Mouse (Mus musculus): Measurements from ENCODE around the gene Scube2. TPM values are rescaled to one million over a fixed set of nuclear protein-coding genes. Genes with fewer than 3 reads are reported as not detected.

The Scube2 gene
- under 1 TPM in 5 of 26 experiments, not detected in 21; 0.25 to 0.77 (median 0.60) TPM for total RNA-seq (2018; cell fraction: chromatin; rRNA removed)
- under 1 TPM in 1 of 26 experiments, not detected in 25; 0.05 TPM for total RNA-seq (2018; cell fraction: cytosol; rRNA removed)
- total RNA-seq (2018; cell fraction: nucleus; rRNA removed): 1 to 10 TPM in 1 of 26 experiments, under 1 TPM in 6, not detected in 19; 0.24 to 1.6 (median 0.36) TPM
- not detected in 3 replicates for polyA plus RNA-seq (2018)

- no peaks in the 10 kb centered on the region for H3K36me3 ChIP-seq (ENCODE audit: inconsistent target)
- no peak within 1 kb of the TSS for H3K27ac ChIP-seq
- WGBS (ENCODE audit: missing documents): 4% methylated on average over 59 of the region's 69 CpGs
- no peak within 1 kb of the TSS for H3K4me3 ChIP-seq (ENCODE audit: inconsistent target)
- H3K79me2 ChIP-seq (ENCODE audit: inconsistent target): no peaks in the 10 kb centered on the region
Measured at GRCm38 (mm10) chr7:109865370-109866229, at the start of gene Scube2. Gene Scube2 (minus strand): TSS chr7:109865679.

GRCm38 (mm10) chr7:109906165-109906564 lies 40.7 kb upstream of the Scube2 start:
- Histone ChIP-seq H3K79me2 (ENCODE audit: inconsistent target) (no peaks in the 10 kb centered on the region), H3K36me3 (ENCODE audit: inconsistent target) (peaks cover 77% of the 10 kb centered on the region), H3K4me3 (ENCODE audit: inconsistent target) (no peak overlapping the region), H3K27ac (no peak overlapping the region)
- 96% methylated on average over 2 of the region's 2 CpGs for WGBS (ENCODE audit: missing documents)

- Histone ChIP-seq H3K27ac (no peak overlapping the region), H3K36me3 (ENCODE audit: inconsistent target) (peaks cover 93% of the 10 kb centered on the region), H3K4me3 (ENCODE audit: inconsistent target) (no peak overlapping the region), H3K79me2 (ENCODE audit: inconsistent target) (no peaks in the 10 kb centered on the region)
- WGBS (ENCODE audit: missing documents): 31% methylated on average over 9 of the region's 9 CpGs
Measured at GRCm38 (mm10) chr7:109900921-109901320, 35.4 kb upstream of the Scube2 start.

DNA sequence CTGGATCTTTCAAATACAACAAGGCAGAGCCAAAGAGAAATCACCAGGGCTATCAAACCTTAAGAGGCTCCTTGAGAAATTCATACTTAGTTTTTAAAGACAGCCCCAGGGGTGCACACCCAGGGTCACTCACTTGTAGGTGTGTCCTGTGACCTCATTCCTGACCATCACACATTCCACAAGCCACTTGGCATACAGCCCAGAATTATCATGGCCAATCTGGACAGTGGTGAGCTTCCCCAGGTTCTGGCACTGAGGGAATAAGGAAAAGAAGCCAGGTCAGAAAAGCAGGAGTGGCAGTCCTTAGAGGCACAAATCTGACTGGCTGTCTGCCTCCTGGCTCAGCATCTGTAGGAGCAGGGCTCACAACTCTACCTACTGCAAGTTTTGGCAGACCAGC lies 33.4 kb upstream of the Scube2 start:
- peaks cover 94% of the 10 kb centered on the region for H3K36me3 ChIP-seq (ENCODE audit: inconsistent target)
- H3K79me2 ChIP-seq (ENCODE audit: inconsistent target): no peaks in the 10 kb centered on the region
- no peak overlapping the region for H3K27ac ChIP-seq
- H3K4me3 ChIP-seq (ENCODE audit: inconsistent target): no peak overlapping the region

GRCm38 (mm10) chr7:109892530-109892929 lies 27.1 kb upstream of the Scube2 start:
- WGBS (ENCODE audit: missing documents): 58% methylated on average over 3 of the region's 3 CpGs
- no peaks in the 10 kb centered on the region for H3K79me2 ChIP-seq (ENCODE audit: inconsistent target)
- H3K27ac ChIP-seq: no peak overlapping the region
- peaks cover 56% of the 10 kb centered on the region for H3K36me3 ChIP-seq (ENCODE audit: inconsistent target)
- no peak overlapping the region for H3K4me3 ChIP-seq (ENCODE audit: inconsistent target)

DNA sequence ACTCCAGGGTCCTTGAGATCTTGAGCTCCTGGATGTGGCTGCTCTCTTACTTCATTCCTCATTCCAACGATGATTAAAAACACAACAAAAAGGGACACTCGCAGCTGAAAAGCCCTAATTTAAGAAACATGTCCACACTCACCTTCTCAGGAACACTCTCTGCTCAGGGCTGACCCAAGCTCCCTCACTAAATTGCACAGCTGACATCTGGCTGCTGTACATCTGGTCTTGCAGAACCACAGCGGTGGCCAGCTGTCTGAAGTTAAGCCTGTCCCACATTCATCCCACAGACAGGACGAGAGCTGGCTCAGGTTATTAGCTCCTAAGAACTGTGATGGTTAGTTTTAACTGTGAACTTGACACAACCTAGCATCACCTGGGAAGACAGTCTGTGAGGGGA lies 26.3 kb upstream of the Scube2 start:
- peaks cover 50% of the 10 kb centered on the region for H3K36me3 ChIP-seq (ENCODE audit: inconsistent target)
- H3K27ac ChIP-seq: no peak overlapping the region
- whole genome bisulfite sequencing (ENCODE audit: missing documents): 94% methylated on average over 4 of the region's 4 CpGs
- no peak overlapping the region for H3K4me3 ChIP-seq (ENCODE audit: inconsistent target)
- H3K79me2 ChIP-seq (ENCODE audit: inconsistent target): no peaks in the 10 kb centered on the region

DNA sequence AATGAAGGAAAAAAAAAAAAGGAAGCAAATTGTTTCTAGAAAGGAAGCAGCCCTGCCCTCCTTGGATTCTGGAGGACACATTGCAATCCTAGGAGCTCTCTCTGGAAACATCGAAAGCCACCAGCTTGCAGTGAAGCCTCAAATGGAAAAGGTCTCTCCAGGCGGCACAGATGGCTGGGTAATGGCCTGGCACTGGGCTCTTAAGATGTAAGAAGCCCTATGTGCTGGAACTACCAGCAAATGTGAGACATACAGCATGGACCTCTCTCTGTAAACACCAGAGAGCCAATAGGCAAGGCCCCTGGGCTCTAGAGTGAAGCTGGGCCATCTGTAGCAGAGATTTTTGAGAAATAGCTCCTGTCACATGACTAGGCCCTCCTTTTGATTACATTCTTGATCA lies 24.8 kb upstream of the Scube2 start:
- no peak overlapping the region for H3K4me3 ChIP-seq (ENCODE audit: inconsistent target)
- H3K79me2 ChIP-seq (ENCODE audit: inconsistent target): no peaks in the 10 kb centered on the region
- H3K27ac ChIP-seq: no peak overlapping the region
- WGBS (ENCODE audit: missing documents): 94% methylated on average over 2 of the region's 2 CpGs
- H3K36me3 ChIP-seq (ENCODE audit: inconsistent target): peaks cover 35% of the 10 kb centered on the region

DNA sequence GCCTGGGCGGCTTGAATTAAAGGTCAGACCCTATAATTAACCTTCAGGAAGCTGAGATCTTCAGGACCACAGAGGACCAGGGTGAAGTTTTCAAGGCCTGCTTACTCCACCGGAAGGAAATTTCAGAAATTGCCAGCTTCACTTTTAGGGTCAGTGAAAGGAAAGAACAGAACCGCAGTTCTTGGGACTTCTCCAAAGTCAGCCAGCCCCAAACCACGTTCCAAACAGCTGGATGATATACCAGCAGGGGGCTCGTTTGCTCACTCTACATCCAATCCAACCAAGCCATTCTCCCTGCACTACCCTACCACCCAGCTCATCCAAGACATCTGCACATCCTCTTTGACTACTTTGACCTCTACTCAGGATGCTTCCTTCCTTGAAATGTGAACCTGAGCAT lies 23.8 kb upstream of the Scube2 start:
- no peak overlapping the region for H3K4me3 ChIP-seq (ENCODE audit: inconsistent target)
- H3K27ac ChIP-seq: no peak overlapping the region
- WGBS (ENCODE audit: missing documents): 22% methylated on average over 5 of the region's 5 CpGs
- H3K36me3 ChIP-seq (ENCODE audit: inconsistent target): peaks cover 25% of the 10 kb centered on the region
- H3K79me2 ChIP-seq (ENCODE audit: inconsistent target): no peaks in the 10 kb centered on the region

DNA sequence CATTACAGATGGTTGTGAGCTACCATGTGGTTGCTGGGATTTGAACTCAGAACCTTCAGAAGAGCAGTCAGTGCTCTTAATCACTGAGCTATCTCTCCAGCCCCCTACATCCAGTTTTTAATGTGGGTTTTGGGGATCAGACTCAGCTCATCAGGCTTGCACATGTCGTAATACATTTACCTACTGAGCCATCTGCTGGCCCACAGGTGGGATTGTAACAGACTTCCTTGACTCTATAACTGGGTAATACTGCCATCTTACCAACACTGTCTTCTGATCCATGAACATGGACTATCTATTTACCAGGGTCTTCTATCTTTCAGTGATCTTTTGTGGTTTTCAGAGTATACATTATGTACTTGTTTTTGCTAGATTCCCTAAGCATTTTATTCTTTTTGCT lies 20.8 kb upstream of the Scube2 start:
- Histone ChIP-seq H3K4me3 (ENCODE audit: inconsistent target) (no peak overlapping the region), H3K79me2 (ENCODE audit: inconsistent target) (no peaks in the 10 kb centered on the region), H3K27ac (no peak overlapping the region), H3K36me3 (ENCODE audit: inconsistent target) (peaks cover 3% of the 10 kb centered on the region; the same call in 1 of the 2 replicates)
- 83% methylated on average over 1 of the region's 1 CpGs for WGBS (ENCODE audit: missing documents)

DNA sequence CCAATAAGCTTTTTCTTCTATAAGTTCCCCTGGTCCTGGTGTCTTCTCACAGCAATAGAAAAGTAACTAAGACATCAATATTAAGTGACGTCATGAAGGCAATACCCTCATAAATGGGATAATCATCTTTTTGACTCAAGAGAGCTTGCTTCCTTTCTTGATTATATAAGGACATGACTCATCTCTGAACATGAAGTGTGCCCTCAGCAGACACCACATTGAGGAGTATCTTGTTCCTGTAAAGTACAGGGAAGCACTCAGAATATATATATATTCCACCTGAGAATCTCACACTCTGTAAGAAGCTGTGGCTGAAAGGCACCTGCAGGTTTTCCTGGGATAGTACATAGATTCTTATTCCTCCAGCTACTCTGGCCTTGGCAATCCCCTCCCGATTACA lies 17.1 kb upstream of the Scube2 start:
- Histone ChIP-seq H3K27ac (no peak overlapping the region), H3K36me3 (ENCODE audit: inconsistent target) (no peaks in the 10 kb centered on the region), H3K4me3 (ENCODE audit: inconsistent target) (no peak overlapping the region), H3K79me2 (ENCODE audit: inconsistent target) (no peaks in the 10 kb centered on the region)
- WGBS (ENCODE audit: missing documents): 80% methylated on average over 2 of the region's 2 CpGs

DNA sequence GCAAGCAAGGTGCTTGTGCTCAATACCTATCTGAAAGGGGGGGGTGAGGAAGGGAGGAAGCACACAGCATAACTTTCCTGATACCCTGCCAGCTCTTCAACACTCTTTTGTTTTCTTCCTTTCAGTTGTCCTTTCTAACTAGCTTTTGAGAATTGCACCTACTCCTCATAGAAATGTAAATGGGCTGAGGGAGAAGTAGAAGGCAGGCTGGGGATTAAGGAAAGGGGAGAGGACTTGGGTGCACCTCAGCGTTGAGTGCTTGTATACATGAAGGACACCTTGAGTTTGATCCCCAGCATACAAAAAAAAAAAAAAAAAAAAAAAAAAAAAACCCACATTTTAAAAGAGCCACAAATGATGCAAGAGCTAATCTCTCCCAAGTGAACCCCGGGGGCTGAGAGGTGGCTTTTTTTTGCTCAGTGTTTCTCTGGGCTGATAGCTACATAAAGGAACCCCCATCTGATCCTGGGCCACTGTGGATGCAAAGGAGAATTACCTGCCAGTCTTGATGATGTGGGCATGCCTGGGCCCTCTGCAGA lies 16.2 kb upstream of the Scube2 start:
- 20% methylated on average over 2 of the region's 2 CpGs for WGBS (ENCODE audit: missing documents)
- Histone ChIP-seq H3K27ac (no peak overlapping the region), H3K4me3 (ENCODE audit: inconsistent target) (no peak overlapping the region), H3K79me2 (ENCODE audit: inconsistent target) (no peaks in the 10 kb centered on the region), H3K36me3 (ENCODE audit: inconsistent target) (no peaks in the 10 kb centered on the region)

DNA sequence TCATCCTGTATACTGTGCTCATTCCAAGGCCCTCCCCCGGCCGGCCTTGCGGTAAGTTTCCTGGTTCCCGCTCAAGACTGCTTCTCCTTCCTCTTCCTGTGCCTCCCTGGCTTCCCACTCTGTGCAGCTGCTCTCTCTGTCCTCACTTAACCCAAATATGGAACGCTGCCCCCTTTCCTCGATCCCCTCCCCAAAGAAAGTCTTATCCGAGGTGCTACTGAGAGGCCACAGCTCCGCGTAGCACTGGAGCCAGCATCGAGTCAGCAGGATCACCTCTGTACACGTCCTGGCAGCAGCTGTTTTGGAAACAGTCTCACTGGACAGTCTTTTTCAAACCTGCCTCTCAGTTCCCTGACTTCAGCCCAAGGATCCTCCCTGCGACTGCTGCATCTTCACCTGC lies 13.7 kb upstream of the Scube2 start:
- no peak overlapping the region for H3K4me3 ChIP-seq (ENCODE audit: inconsistent target)
- 53% methylated on average over 12 of the region's 12 CpGs for WGBS (ENCODE audit: missing documents)
- no peaks in the 10 kb centered on the region for H3K79me2 ChIP-seq (ENCODE audit: inconsistent target)
- no peak overlapping the region for H3K27ac ChIP-seq
- no peaks in the 10 kb centered on the region for H3K36me3 ChIP-seq (ENCODE audit: inconsistent target)

- H3K4me3 ChIP-seq (ENCODE audit: inconsistent target): no peak overlapping the region
- H3K36me3 ChIP-seq (ENCODE audit: inconsistent target): no peaks in the 10 kb centered on the region
- no peak overlapping the region for H3K27ac ChIP-seq
- no peaks in the 10 kb centered on the region for H3K79me2 ChIP-seq (ENCODE audit: inconsistent target)
- WGBS (ENCODE audit: missing documents): 82% methylated on average over 8 of the region's 8 CpGs
Measured at GRCm38 (mm10) chr7:109876085-109876484, 10.6 kb upstream of the Scube2 start.

DNA sequence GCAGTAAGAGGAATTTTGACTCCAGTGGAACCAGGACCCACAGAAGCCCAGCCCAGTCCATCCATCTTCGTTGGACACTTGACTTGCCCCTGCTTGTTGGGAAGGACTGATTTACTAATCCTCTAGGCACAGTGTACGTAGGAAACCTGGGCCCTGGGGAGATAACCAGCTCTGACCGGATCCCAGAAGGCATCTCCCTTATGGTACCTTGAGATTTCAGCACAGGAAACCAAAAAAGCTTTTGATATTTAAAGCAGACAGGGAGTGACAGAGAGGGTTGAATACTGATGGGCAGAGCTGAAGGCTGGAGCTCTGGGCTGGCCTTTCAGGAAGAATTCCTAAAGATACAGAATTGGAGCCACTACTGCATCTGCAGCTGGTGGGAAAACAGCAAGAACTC lies 10.1 kb upstream of the Scube2 start:
- WGBS (ENCODE audit: missing documents): 93% methylated on average over 3 of the region's 3 CpGs
- Histone ChIP-seq H3K27ac (no peak overlapping the region), H3K4me3 (ENCODE audit: inconsistent target) (no peak overlapping the region), H3K36me3 (ENCODE audit: inconsistent target) (no peaks in the 10 kb centered on the region), H3K79me2 (ENCODE audit: inconsistent target) (no peaks in the 10 kb centered on the region)

GRCm38 (mm10) chr7:109875033-109875432 lies 9.6 kb upstream of the Scube2 start:
- Histone ChIP-seq H3K79me2 (ENCODE audit: inconsistent target) (no peaks in the 10 kb centered on the region), H3K4me3 (ENCODE audit: inconsistent target) (no peak overlapping the region), H3K36me3 (ENCODE audit: inconsistent target) (no peaks in the 10 kb centered on the region), H3K27ac (no peak overlapping the region)
